Mouse (Mus musculus) kidney, embryonic 16.5 days (tissue): ENCODE measurements around the gene Fbxo34. TPM values are rescaled to one million over a fixed set of nuclear protein-coding genes. Genes with fewer than 3 reads are reported as not detected.

Source experiments
- ATAC-seq: fragments of 200-750 bp; cut with Nextera tagmentation; 2 replicates; pipeline ENCODE4 v1.8.0; 2017; ENCODE audit warnings: moderate TSS enrichment; ENCODE audit not compliant: low FRiP score, low TSS enrichment
- H3K27ac ChIP-seq: fragments of 300-500 bp; sonication (generic); 2 replicates; pipeline ENCODE4 v1.5.1; 2014; ENCODE audit warnings: low read length
- H3K27me3 ChIP-seq: fragments of 300-500 bp; sonication (generic); 2 replicates; pipeline ENCODE4 v1.6.1; 2014; ENCODE audit warnings: low read length, control low read depth, mixed read lengths; ENCODE audit not compliant: insufficient read depth
- H3K36me3 ChIP-seq: fragments of 300-500 bp; sonication (generic); 2 replicates; pipeline ENCODE4 v1.6.1; 2014; ENCODE audit warnings: low read length, control low read depth, mixed read lengths; ENCODE audit not compliant: insufficient read depth
- H3K4me1 ChIP-seq: fragments of 300-500 bp; sonication (generic); 2 replicates; pipeline ENCODE4 v1.6.1; 2014; ENCODE audit warnings: low read length, control low read depth, mixed read lengths; ENCODE audit not compliant: insufficient read depth
- H3K4me2 ChIP-seq: fragments of 300-500 bp; sonication (generic); replicated peaks from 2 replicates; pipeline ENCODE4 v1.6.1; 2014; ENCODE audit warnings: low read depth, low read length
- H3K4me3 ChIP-seq: fragments of 300-500 bp; sonication (generic); 2 replicates; pipeline ENCODE4 v1.5.1; 2014; ENCODE audit warnings: mild to moderate bottlenecking, low read length
- H3K9ac ChIP-seq: fragments of 300-500 bp; sonication (generic); replicated peaks from 2 replicates; pipeline ENCODE4 v1.6.1; 2014; ENCODE audit warnings: low read length
- H3K9me3 ChIP-seq: fragments of 300-500 bp; sonication (generic); 2 replicates; pipeline ENCODE4 v1.6.1; 2016; ENCODE audit warnings: low read length, control low read depth
- WGBS: fragments of 180-500 bp; shearing (Covaris S2); extraction: QIAGEN DNeasy Blood & Tissue Kit; methylation state at CpG from one replicate; pipeline ENCODE4 v1.1.7; 2014; 5-methylcytosine and 5-hydroxymethylcytosine counted together
- polyA plus RNA-seq: library from polyadenylated mRNA; unstranded; fragments of >200 nt; fragmentation: Nextera tagmentation; extraction: Ambion mirVana; gene quantifications from 2 replicates; pipeline ENCODE4 v1.2.1, GENCODE M21; 2015

Fbxo34 gene
- polyA plus RNA-seq, 1 experiment from 2014 or later = 24.1 TPM

DNA sequence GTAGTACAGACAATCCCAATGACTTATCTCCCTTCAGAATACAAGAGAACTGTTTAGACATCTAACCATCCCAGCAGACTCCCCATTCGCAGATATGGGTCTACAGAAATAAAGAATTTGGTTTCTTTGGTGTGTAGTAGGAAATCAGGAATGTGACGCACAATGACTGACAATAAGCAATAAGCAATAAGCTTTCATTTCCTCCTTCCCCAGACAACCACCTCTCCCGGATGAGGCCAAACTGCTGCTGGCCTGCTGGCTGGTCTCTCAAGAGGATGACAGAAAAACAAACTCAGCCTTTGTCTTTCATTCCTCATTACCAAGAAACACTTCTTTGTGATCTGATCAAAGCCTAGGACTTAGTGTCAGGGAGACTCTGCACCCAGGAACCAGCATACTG is 92.1 kb downstream of the Fbxo34 start:
- H3K27me3 ChIP-seq = no peaks in the 10 kb centered on the region
- H3K4me2 ChIP-seq = no peak overlapping the region
- H3K4me1 ChIP-seq = no peaks in the 10 kb centered on the region
- WGBS = 98% methylated on average over 3 of the region's 3 CpGs
- no peak overlapping the region for H3K27ac ChIP-seq
- no peak overlapping the region for H3K9ac ChIP-seq
- no peaks in the 10 kb centered on the region for H3K9me3 ChIP-seq
- no peak for ATAC-seq
- no peak overlapping the region for H3K4me3 ChIP-seq
- peaks cover 37% of the 10 kb centered on the region for H3K36me3 ChIP-seq

DNA sequence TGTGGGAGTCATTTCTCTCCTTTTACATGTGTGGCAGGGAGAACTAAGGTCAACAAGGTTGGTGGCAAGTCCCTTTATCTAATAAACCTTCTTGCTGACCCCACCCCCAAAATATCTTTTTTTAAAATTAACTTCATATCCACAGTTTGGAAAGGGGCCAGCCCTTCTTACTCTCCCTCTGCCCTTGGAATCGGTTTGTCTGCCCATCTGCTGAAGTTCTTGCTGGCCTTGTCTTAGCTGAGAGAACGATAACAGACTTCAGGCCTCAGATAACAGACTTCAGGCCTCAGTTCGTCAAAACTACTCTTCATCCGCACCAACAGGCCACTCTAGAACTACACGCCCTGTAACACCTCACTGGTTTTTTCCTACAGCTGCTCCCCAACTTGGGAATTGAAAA is 94.1 kb downstream of the Fbxo34 start:
- Histone ChIP-seq H3K27ac (no peak overlapping the region), H3K36me3 (peaks cover 53% of the 10 kb centered on the region), H3K4me2 (no peak overlapping the region), H3K4me1 (no peaks in the 10 kb centered on the region), H3K9ac (no peak overlapping the region), H3K27me3 (no peaks in the 10 kb centered on the region), H3K9me3 (no peaks in the 10 kb centered on the region), H3K4me3 (no peak overlapping the region)
- no peak for ATAC-seq
- 87% methylated on average over 5 of the region's 5 CpGs for WGBS

DNA sequence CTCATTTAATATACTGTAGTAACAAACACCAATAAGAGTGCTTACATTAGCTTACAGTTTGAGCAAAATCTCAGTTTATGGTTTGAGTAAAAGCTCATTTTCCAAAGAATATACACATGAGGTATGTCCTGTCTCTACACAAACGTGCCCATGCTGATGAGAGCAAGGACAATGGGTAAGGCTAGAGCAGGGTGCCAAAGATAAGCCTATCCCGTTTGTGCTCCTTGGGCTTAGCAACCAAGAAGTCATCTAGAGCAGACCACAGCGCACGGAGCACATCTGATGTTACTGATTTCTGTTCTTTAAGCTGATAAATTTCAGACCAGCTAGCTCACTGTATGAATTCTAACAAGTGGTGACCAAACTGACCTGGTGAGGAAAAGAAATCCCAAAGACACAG is 94.7 kb downstream of the Fbxo34 start:
- ATAC-seq = no peak
- H3K36me3 ChIP-seq = peaks cover 53% of the 10 kb centered on the region

DNA sequence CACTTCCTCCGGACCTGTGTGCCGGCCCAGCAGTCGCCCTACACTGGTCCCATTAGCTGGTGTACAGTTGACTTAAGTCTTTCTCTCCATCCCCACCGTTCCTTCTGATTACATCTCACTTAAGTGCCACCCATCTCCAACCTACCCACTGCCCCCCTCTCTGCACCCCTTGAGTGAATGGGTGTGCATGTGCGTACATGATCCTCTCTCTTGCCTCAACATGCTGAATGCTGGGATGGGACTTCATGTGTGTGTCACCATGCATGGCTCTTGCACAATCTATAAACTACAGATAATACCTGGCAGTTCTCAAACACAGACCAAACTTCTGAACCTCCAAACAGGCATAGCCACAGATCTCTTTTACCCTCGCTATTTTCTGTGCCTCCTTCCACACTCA is 101.4 kb downstream of the Fbxo34 start:
- 96% methylated on average over 6 of the region's 6 CpGs for WGBS

More for the DNA sequence above, 94.7 kb downstream of the Fbxo34 start:
- Histone ChIP-seq H3K27me3 (no peaks in the 10 kb centered on the region), H3K9me3 (no peaks in the 10 kb centered on the region), H3K4me1 (no peaks in the 10 kb centered on the region), H3K4me2 (no peak overlapping the region), H3K27ac (no peak overlapping the region), H3K9ac (no peak overlapping the region), H3K4me3 (no peak overlapping the region)
- 91% methylated on average over 4 of the region's 4 CpGs for WGBS

DNA sequence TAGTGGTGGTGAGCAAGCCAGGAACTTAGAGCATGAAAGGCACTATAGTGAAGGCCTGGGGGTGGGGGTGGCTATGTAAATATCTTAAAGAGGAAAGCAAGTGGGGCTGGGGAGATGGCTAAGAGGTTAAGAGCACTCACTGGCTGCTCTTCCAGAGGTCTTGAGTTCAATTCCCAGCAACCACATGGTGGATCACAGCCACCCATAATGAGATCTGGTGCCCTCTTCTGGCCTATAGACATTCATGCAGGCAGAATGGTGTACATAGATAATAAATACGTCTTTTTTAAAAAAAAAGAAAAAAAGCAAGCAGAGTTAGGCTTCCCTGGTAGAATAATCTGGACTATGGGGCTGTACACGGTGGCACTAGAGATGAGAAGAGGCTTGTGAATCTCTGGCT is 103.2 kb downstream of the Fbxo34 start:
- WGBS = 92% methylated on average over 2 of the region's 2 CpGs
- no peak overlapping the region for H3K4me2 ChIP-seq
- no peaks in the 10 kb centered on the region for H3K9me3 ChIP-seq
- H3K9ac ChIP-seq = no peak overlapping the region
- no peak overlapping the region for H3K27ac ChIP-seq
- no peak for ATAC-seq
- H3K36me3 ChIP-seq = peaks cover 40% of the 10 kb centered on the region
- no peaks in the 10 kb centered on the region for H3K4me1 ChIP-seq
- H3K27me3 ChIP-seq = no peaks in the 10 kb centered on the region
- H3K4me3 ChIP-seq = no peak overlapping the region

More for the DNA sequence above, 101.4 kb downstream of the Fbxo34 start:
- no peaks in the 10 kb centered on the region for H3K27me3 ChIP-seq
- no peak overlapping the region for H3K9ac ChIP-seq
- no peak overlapping the region for H3K27ac ChIP-seq
- H3K4me2 ChIP-seq = no peak overlapping the region
- no peak for ATAC-seq
- H3K4me1 ChIP-seq = no peaks in the 10 kb centered on the region
- H3K9me3 ChIP-seq = no peaks in the 10 kb centered on the region
- peaks cover 50% of the 10 kb centered on the region for H3K36me3 ChIP-seq
- no peak overlapping the region for H3K4me3 ChIP-seq

DNA sequence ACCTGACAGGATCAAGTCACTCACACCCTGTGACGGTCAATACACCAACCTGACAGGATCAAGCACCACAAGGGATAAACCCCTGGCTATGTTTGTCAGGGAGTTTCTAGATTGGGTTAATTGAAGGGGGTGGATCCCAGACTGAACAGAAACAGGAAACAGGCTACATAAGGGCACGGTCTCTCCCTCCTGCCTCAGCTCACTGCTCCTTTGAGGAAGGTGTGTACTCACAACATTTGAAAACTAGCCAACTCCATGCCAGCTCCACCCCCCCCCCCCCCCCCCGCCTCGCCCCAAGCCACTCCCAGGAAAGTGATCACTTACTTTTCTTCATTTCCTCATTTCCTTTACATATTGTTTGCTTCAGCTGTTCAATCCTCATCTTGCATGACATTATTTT is 104.0 kb downstream of the Fbxo34 start:
- Histone ChIP-seq H3K9ac (no peak overlapping the region), H3K27ac (no peak overlapping the region), H3K36me3 (peaks cover 35% of the 10 kb centered on the region), H3K27me3 (no peaks in the 10 kb centered on the region), H3K4me3 (no peak overlapping the region), H3K4me1 (no peaks in the 10 kb centered on the region), H3K9me3 (no peaks in the 10 kb centered on the region), H3K4me2 (no peak overlapping the region)
- 89% methylated on average over 4 of the region's 4 CpGs for WGBS
- no peak for ATAC-seq

- H3K27me3 ChIP-seq = no peaks in the 10 kb centered on the region
- 94% methylated on average over 5 of the region's 5 CpGs for WGBS
- H3K36me3 ChIP-seq = peaks cover 37% of the 10 kb centered on the region
- no peak overlapping the region for H3K9ac ChIP-seq
- H3K4me2 ChIP-seq = no peak overlapping the region
- H3K9me3 ChIP-seq = no peaks in the 10 kb centered on the region
- no peak overlapping the region for H3K4me3 ChIP-seq
- no peaks in the 10 kb centered on the region for H3K4me1 ChIP-seq
- H3K27ac ChIP-seq = no peak overlapping the region
- no peak for ATAC-seq
Measured at GRCm38 (mm10) chr14:47555225-47555624, 105.0 kb downstream of the Fbxo34 start.

- peaks cover 14% of the 10 kb centered on the region; the same call in 1 of the 2 replicates for H3K36me3 ChIP-seq
- no peak overlapping the region for H3K4me2 ChIP-seq
- no peak overlapping the region for H3K4me3 ChIP-seq
- no peaks in the 10 kb centered on the region for H3K4me1 ChIP-seq
- H3K27ac ChIP-seq = no peak overlapping the region
- WGBS = 91% methylated on average over 2 of the region's 2 CpGs
- no peaks in the 10 kb centered on the region for H3K9me3 ChIP-seq
- H3K27me3 ChIP-seq = no peaks in the 10 kb centered on the region
- no peak overlapping the region for H3K9ac ChIP-seq
- no peak for ATAC-seq
Measured at GRCm38 (mm10) chr14:47560714-47561113, 110.5 kb downstream of the Fbxo34 start.

- 84% methylated on average over 1 of the region's 1 CpGs for WGBS
- H3K9ac ChIP-seq = no peak overlapping the region
- no peak for ATAC-seq
- no peak overlapping the region for H3K4me2 ChIP-seq
- no peak overlapping the region for H3K27ac ChIP-seq
- H3K27me3 ChIP-seq = no peaks in the 10 kb centered on the region
- no peak overlapping the region for H3K4me3 ChIP-seq
- H3K9me3 ChIP-seq = no peaks in the 10 kb centered on the region
- H3K4me1 ChIP-seq = peaks cover 6% of the 10 kb centered on the region
- peaks cover 9% of the 10 kb centered on the region; the same call in 1 of the 2 replicates for H3K36me3 ChIP-seq
Measured at GRCm38 (mm10) chr14:47562530-47562929, 112.3 kb downstream of the Fbxo34 start.

GRCm38 (mm10) chr14:47563106-47563505 is 112.9 kb downstream of the Fbxo34 start:
- Histone ChIP-seq H3K9me3 (no peaks in the 10 kb centered on the region), H3K36me3 (0 out of 2 replicates have a peak, but pooled peaks cover 6% of the 10 kb centered on the region), H3K4me2 (no peak overlapping the region), H3K27me3 (no peaks in the 10 kb centered on the region), H3K4me3 (no peak overlapping the region), H3K9ac (no peak overlapping the region), H3K4me1 (peaks cover 8% of the 10 kb centered on the region), H3K27ac (no peak overlapping the region)
- no peak for ATAC-seq
- 84% methylated on average over 4 of the region's 4 CpGs for WGBS
